Mouse (Mus musculus) cerebellum, adult 2 months (tissue): ENCODE results near the gene Gpr156. TPM values are rescaled to one million over a fixed set of nuclear protein-coding genes. Genes with fewer than 3 reads are reported as not detected.

ENCODE experiments used
- DNase-seq, 2 experiments: peaks; one replicate each; pipeline ENCODE4 v3.0.0; 2021
- H3K27ac ChIP-seq: fragments of 200-500 bp; 2 replicates; pipeline ENCODE4 v1.5.1; 2012; ENCODE audit warnings: low read length, control low read depth, inconsistent platforms; ENCODE audit not compliant: insufficient read depth
- H3K27me3 ChIP-seq: fragments of 200-500 bp; 2 replicates; pipeline ENCODE4 v1.6.1; 2012; ENCODE audit warnings: inconsistent platforms, mild to moderate bottlenecking, low read length, moderate library complexity; ENCODE audit not compliant: control insufficient read depth, insufficient read depth
- H3K4me1 ChIP-seq: fragments of 200-500 bp; 2 replicates; pipeline ENCODE4 v1.6.1; 2011; ENCODE audit warnings: low read length; ENCODE audit not compliant: control insufficient read depth, insufficient read depth
- H3K4me3 ChIP-seq: fragments of 200-500 bp; replicated peaks from 2 replicates; pipeline ENCODE3; 2011; ENCODE audit warnings: mild to moderate bottlenecking, low read depth, low read length, control low read depth; ENCODE audit not compliant: insufficient read depth
- CTCF ChIP-seq: fragments of 200-500 bp; IDR thresholded peaks from 2 replicates; pipeline ENCODE4 v1.5.1; 2011; ENCODE audit warnings: low read depth, mild to moderate bottlenecking, control low read depth, low read length, moderate library complexity, borderline replicate concordance; ENCODE audit not compliant: insufficient read depth
- POLR2A ChIP-seq: fragments of 200-500 bp; IDR thresholded peaks from 2 replicates; pipeline ENCODE4 v1.6.1; 2011; ENCODE audit warnings: low read length, control low read depth, borderline replicate concordance; ENCODE audit not compliant: insufficient read depth
- WGBS: fragments of 180-500 bp; shearing (Covaris S2); methylation state at CpG from one replicate; pipeline ENCODE4 v1.1.7; 2018; 5-methylcytosine and 5-hydroxymethylcytosine counted together
- polyA plus RNA-seq: library from polyadenylated mRNA; depleted of rRNA; stranded (reverse); fragments of >200 nt; gene quantifications from 2 replicates; pipeline ENCODE4 v1.2.3, GENCODE M21; 2012

Gpr156 gene
- polyA plus RNA-seq, 1 experiment = 0.54 TPM

- no peaks in the 10 kb centered on the region for H3K27me3 ChIP-seq
- peak; percentile 23 to 30 for DNase-seq
- no peak overlapping the region for H3K27ac ChIP-seq
- no peak overlapping the region for H3K4me3 ChIP-seq
- H3K4me1 ChIP-seq = peaks cover 2% of the 10 kb centered on the region; the same call in 1 of the 2 replicates
- 39% methylated on average over 10 of the region's 10 CpGs for WGBS
- TF ChIP-seq POLR2A (no peak), CTCF (peak; percentile 38; the same call in 1 of the 2 replicates)
These were observed 74.5 kb downstream of the Gpr156 start for GRCm38 (mm10) chr16:37990553-37991344.

- no peak for DNase-seq
- H3K4me1 ChIP-seq = peaks cover 2% of the 10 kb centered on the region; the same call in 1 of the 2 replicates
- no peak overlapping the region for H3K4me3 ChIP-seq
- TF ChIP-seq CTCF = no peak
- TF ChIP-seq POLR2A = no peak
- WGBS = 68% methylated on average over 8 of the region's 8 CpGs
- no peak overlapping the region for H3K27ac ChIP-seq
- H3K27me3 ChIP-seq = no peaks in the 10 kb centered on the region
These were observed 76.5 kb downstream of the Gpr156 start for GRCm38 (mm10) chr16:37992806-37993205.

GRCm38 (mm10) chr16:37994647-37995046 lies 78.4 kb downstream of the Gpr156 start:
- Histone ChIP-seq H3K27ac (no peak overlapping the region), H3K4me3 (peak overlapping the region; percentile 37), H3K4me1 (peaks cover 2% of the 10 kb centered on the region; the same call in 1 of the 2 replicates), H3K27me3 (no peaks in the 10 kb centered on the region)
- DNase-seq = peak; percentile 81 to 85
- WGBS = 9% methylated on average over 12 of the region's 12 CpGs
- TF ChIP-seq POLR2A (no peak), CTCF (peak; percentile 75)

GRCm38 (mm10) chr16:37997771-37998170 lies 81.5 kb downstream of the Gpr156 start:
- TF ChIP-seq POLR2A = no peak
- TF ChIP-seq CTCF = no peak
- Histone ChIP-seq H3K4me1 (peaks cover 2% of the 10 kb centered on the region; the same call in 1 of the 2 replicates), H3K27me3 (no peaks in the 10 kb centered on the region), H3K27ac (no peak overlapping the region), H3K4me3 (no peak overlapping the region)
- DNase-seq = peak in 1 of 2 experiments; percentile 2
- WGBS = 66% methylated on average over 4 of the region's 4 CpGs

GRCm38 (mm10) chr16:37999762-38000161 lies 83.5 kb downstream of the Gpr156 start:
- Histone ChIP-seq H3K4me1 (peaks cover 2% of the 10 kb centered on the region; the same call in 1 of the 2 replicates), H3K27ac (no peak overlapping the region), H3K4me3 (no peak overlapping the region), H3K27me3 (no peaks in the 10 kb centered on the region)
- DNase-seq = no peak
- TF ChIP-seq CTCF = no peak
- 95% methylated on average over 1 of the region's 1 CpGs for WGBS

GRCm38 (mm10) chr16:38000178-38000577 lies 83.9 kb downstream of the Gpr156 start:
- H3K27me3 ChIP-seq = no peaks in the 10 kb centered on the region
- no peaks in the 10 kb centered on the region; the same call in 1 of the 2 replicates for H3K4me1 ChIP-seq
- TF ChIP-seq POLR2A = no peak
- no peak for TF ChIP-seq CTCF
- H3K4me3 ChIP-seq = no peak overlapping the region
- H3K27ac ChIP-seq = no peak overlapping the region
- 55% methylated on average over 7 of the region's 7 CpGs for WGBS
- DNase-seq = no peak

- Histone ChIP-seq H3K4me3 (no peak overlapping the region), H3K27me3 (no peaks in the 10 kb centered on the region), H3K4me1 (no peaks in the 10 kb centered on the region), H3K27ac (no peak overlapping the region)
- TF ChIP-seq POLR2A = no peak
- no peak for TF ChIP-seq CTCF
- WGBS = 26% methylated on average over 2 of the region's 2 CpGs
- no peak for DNase-seq
These were observed 85.5 kb downstream of the Gpr156 start for GRCm38 (mm10) chr16:38001766-38002165.

- Histone ChIP-seq H3K4me3 (no peak overlapping the region), H3K27ac (no peak overlapping the region), H3K27me3 (no peaks in the 10 kb centered on the region), H3K4me1 (no peaks in the 10 kb centered on the region)
- DNase-seq = no peak
- 81% methylated on average over 3 of the region's 3 CpGs for WGBS
- TF ChIP-seq POLR2A (no peak), CTCF (no peak)
These were observed 86.2 kb downstream of the Gpr156 start for GRCm38 (mm10) chr16:38002485-38002884.
